Mouse (Mus musculus): ENCODE results near the gene Castor1. TPM values are rescaled to one million over a fixed set of nuclear protein-coding genes. Genes with fewer than 3 reads are reported as not detected.
A peak's percentile ranks its signal among the peaks of the same experiment; 100 is the strongest.
"Not testable (repeated sequence)": the region's sequence is repeated elsewhere in the genome, so short reads cannot be mapped to it uniquely, and the experiment has no call there.

The Castor1 gene
- polyA plus RNA-seq (2012; ENCODE audit: insufficient read depth, insufficient read length, low replicate concordance, missing spikeins), result not detected in 2 replicates

DNA sequence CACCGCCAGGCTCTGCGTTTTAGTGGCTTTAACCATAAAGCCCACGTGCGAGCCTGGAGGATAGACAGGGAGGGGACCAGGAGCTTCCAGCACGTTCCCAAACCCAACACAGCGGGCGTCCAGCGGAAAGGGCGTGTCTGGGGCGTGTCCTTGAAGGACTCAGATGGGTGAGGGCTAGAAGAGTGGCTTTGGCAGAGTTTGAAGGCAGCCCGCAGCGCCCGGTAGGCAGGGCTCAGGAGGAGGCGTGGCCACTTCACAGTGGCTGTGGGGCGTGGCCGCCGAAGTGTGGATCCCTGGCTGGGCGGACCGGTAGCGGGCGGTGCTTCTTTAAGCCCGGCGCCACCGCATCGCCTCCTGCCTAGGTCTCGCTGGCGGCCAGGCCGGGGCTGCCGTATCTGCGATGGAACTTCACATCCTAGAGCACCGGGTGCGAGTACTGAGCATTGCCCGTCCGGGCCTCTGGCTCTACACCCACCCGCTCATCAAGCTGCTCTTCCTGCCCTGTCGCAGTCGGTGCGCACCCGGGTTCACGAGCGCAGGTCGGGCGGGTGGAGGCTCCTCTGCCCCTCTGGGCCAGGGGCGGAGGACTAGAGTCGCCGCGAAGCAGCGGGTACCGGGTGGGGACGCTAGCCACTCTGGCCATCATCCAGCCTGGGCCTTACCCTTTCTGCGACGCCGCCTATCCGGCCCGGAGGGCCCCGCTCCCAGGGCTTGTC, at the start of gene Castor1:
Castor1 (plus strand) TSS at position 312 of the 716 bp plus-strand sequence.
- Histone ChIP-seq H3K4me1 (ENCODE audit: control insufficient read depth, insufficient read depth, low read length) (peaks cover 13% of the 10 kb centered on the region), H3K4me3 (ENCODE audit: insufficient read depth, low read depth, low read length) (peak within 1 kb of the TSS; percentile 35), H3K27ac (ENCODE audit: insufficient read depth, low read depth, low read length) (peak within 1 kb of the TSS; percentile 2; the same call in 1 of the 2 replicates)
- TF ChIP-seq POLR2A (IDR thresholded peaks at IDR 0.05; ENCODE audit: insufficient read depth, low read depth, low read length) (no peak), CTCF (IDR thresholded peaks at IDR 0.05; ENCODE audit: insufficient read depth, low read depth, low read length) (no peak; the same call in 1 of the 2 replicates)
- WGBS, result 5% methylated on average over 56 of the region's 56 CpGs

DNA sequence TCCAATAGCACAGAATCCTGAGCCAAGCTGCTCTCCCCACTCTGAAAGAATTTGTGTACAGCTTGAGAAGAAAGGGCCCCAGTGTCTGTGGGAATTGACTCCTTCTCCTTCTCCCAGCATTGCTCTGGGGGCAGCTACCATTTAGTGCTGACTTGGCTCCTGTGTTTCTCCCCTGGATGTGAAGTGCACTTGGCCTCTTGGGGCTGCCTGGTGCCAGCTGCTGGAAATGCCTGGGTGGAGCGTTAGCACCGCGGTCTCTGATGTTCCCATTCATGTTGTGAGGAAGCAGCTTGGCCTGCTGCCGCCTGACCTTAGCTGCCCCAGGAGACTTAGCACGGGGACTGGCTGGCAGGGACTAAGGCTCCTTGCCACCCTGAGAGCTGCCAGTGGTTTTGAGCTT, 43.4 kb upstream of the Castor1 start:
- TF ChIP-seq CTCF (IDR thresholded peaks at IDR 0.05; ENCODE audit: insufficient read depth, low read depth, low read length) (no peak), POLR2A (IDR thresholded peaks at IDR 0.05; ENCODE audit: insufficient read depth, low read depth, low read length) (no peak)
- peak overlapping the region; percentile 30; the same call in 1 of the 2 replicates for H3K27ac ChIP-seq (ENCODE audit: insufficient read depth, low read depth, low read length)
- 30% methylated on average over 5 of the region's 5 CpGs for WGBS
- H3K4me1 ChIP-seq (ENCODE audit: control insufficient read depth, insufficient read depth, low read length), result no peaks in the 10 kb centered on the region; the same call in 1 of the 2 replicates
- H3K4me3 ChIP-seq (ENCODE audit: insufficient read depth, low read depth, low read length), result no peak overlapping the region

DNA sequence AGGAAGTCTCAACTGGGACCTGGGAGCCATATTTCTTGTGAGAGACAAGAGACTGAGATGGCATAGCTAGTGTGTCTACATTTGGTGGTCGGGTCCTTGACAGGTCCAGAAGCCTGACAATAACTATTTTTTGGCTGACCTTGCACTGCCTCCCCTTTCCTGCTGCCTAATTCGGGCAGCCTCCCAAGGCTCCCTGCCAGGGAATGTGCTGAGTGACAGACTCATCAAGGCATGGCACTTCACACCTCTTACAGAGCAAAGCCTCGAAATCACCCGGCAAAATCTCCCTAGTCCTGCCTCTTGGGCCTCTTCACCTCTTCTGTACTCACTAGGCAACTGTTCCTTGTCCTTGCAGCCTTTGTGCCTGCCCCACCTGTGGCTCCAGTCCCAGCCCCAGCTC, 40.3 kb upstream of the Castor1 start:
- Histone ChIP-seq H3K4me3 (ENCODE audit: insufficient read depth, low read depth, low read length) (no peak overlapping the region), H3K27ac (ENCODE audit: insufficient read depth, low read depth, low read length) (no peak overlapping the region), H3K4me1 (ENCODE audit: control insufficient read depth, insufficient read depth, low read length) (no peaks in the 10 kb centered on the region; the same call in 1 of the 2 replicates)
- 31% methylated on average over 4 of the region's 4 CpGs for WGBS
- TF ChIP-seq POLR2A (IDR thresholded peaks at IDR 0.05; ENCODE audit: insufficient read depth, low read depth, low read length) (no peak), CTCF (IDR thresholded peaks at IDR 0.05; ENCODE audit: insufficient read depth, low read depth, low read length) (no peak)

DNA sequence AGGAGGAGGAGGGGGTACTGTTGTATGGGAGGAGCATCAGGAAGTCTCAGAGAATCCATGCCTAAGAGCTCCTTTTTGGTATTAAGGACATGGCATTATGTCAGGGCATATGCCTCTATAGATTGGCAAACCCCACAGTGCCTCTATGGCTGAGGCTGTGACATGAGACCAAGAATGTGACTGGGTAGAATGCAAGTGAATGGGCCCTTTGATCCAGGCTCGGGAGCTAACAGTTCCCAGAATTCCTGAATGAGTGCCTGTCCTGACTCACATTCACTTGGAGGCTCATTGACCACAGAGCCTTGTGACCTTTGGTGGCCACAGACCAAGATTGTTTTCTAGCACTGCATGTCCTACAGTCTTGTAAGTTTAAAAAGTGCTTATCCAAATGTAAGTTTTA, 36.0 kb upstream of the Castor1 start:
- 13% methylated on average over 1 of the region's 1 CpGs for WGBS
- TF ChIP-seq CTCF (IDR thresholded peaks at IDR 0.05; ENCODE audit: insufficient read depth, low read depth, low read length) (no peak), POLR2A (IDR thresholded peaks at IDR 0.05; ENCODE audit: insufficient read depth, low read depth, low read length) (no peak)
- H3K27ac ChIP-seq (ENCODE audit: insufficient read depth, low read depth, low read length), result no peak overlapping the region
- no peak overlapping the region for H3K4me3 ChIP-seq (ENCODE audit: insufficient read depth, low read depth, low read length)
- peaks cover 4% of the 10 kb centered on the region; the same call in 1 of the 2 replicates for H3K4me1 ChIP-seq (ENCODE audit: control insufficient read depth, insufficient read depth, low read length)

DNA sequence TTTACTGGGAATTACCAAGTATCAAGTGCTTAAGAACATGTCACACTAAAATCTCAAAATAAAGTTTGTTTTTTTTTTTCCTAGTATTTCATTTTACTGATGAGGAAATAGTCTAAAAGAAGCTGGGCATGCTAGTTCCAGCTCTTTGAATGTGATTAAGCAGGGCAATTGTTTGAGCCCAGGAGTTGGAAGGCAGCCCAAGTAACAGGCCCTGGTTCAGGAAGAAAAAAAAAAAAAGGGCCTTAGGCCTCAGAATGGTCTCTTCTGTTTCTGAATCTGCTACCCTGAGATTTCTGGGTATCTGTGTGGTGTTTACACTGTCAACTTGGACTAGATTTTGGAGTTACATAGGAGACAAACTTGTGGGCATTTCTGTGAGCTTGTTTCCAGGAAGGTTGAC, 34.5 kb upstream of the Castor1 start:
- Histone ChIP-seq H3K4me3 (ENCODE audit: insufficient read depth, low read depth, low read length) (no peak overlapping the region), H3K27ac (ENCODE audit: insufficient read depth, low read depth, low read length) (peak overlapping the region; percentile 53; the same call in 1 of the 2 replicates), H3K4me1 (ENCODE audit: control insufficient read depth, insufficient read depth, low read length) (peaks cover 15% of the 10 kb centered on the region)
- TF ChIP-seq POLR2A (IDR thresholded peaks at IDR 0.05; ENCODE audit: insufficient read depth, low read depth, low read length), result no peak
- no peak for TF ChIP-seq CTCF (IDR thresholded peaks at IDR 0.05; ENCODE audit: insufficient read depth, low read depth, low read length)

DNA sequence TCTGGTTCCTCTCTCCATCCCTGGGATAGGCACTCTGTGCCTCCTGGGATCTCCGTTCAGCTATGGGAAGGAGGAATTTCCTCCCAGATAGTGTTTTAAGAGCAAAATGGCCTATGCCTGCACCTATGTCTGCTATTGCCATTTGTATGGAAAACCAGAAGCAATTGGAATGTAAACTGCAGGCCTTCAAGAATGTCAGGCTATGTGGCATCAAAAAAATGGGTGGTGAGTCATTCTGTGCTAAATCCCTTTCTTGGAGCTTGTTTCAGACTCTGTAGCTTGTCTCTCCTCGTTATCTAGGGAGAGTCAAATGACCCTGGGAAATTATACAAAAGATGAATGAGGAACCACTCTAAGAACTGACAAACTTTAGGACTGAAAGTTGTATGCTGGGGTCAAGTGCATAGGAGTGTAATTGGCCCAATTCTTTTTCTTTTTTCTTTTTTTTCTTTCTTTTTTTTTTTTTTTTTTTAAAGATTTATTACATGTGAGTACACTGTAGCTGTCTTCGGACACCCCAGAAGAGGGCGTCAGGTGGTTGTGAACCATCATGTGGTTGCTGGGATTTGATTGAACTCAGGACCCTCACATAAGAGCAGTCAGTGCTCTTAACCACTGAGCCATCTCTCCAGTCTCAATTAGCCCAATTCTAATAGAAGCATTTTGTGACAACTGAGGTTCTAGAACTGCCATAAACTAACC, 33.6 kb upstream of the Castor1 start:
- Histone ChIP-seq H3K27ac (ENCODE audit: insufficient read depth, low read depth, low read length) (peak overlapping the region; percentile 35), H3K4me3 (ENCODE audit: insufficient read depth, low read depth, low read length) (no peak overlapping the region), H3K4me1 (ENCODE audit: control insufficient read depth, insufficient read depth, low read length) (peaks cover 15% of the 10 kb centered on the region)
- TF ChIP-seq CTCF (IDR thresholded peaks at IDR 0.05; ENCODE audit: insufficient read depth, low read depth, low read length) (no peak), POLR2A (IDR thresholded peaks at IDR 0.05; ENCODE audit: insufficient read depth, low read depth, low read length) (no peak)
- 54% methylated on average over 4 of the region's 4 CpGs for WGBS

DNA sequence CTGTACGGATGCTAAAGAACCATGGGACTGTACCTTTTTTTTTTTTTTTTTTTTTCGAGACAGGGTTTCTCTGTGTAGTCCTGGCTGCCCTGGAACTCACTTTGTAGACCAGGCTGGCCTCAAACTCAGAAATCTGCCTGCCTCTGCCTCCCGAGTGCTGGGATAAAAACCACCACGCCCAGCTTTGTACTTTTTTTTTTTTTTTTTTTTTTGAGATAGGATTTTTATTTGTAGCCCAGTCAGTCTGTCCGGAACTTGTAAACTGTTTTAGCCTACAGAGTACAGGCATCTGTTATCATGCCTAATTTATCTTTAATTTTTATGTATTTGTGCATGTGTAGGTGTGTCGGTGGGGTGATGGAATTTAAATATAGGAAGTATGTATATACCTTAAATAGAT, 32.5 kb upstream of the Castor1 start:
- not testable (repeated sequence) for H3K27ac ChIP-seq (ENCODE audit: insufficient read depth, low read depth, low read length); H3K4me3 ChIP-seq (ENCODE audit: insufficient read depth, low read depth, low read length)
- WGBS, result 90% methylated on average over 6 of the region's 6 CpGs
- peaks cover 21% of the 10 kb centered on the region for H3K4me1 ChIP-seq (ENCODE audit: control insufficient read depth, insufficient read depth, low read length)

DNA sequence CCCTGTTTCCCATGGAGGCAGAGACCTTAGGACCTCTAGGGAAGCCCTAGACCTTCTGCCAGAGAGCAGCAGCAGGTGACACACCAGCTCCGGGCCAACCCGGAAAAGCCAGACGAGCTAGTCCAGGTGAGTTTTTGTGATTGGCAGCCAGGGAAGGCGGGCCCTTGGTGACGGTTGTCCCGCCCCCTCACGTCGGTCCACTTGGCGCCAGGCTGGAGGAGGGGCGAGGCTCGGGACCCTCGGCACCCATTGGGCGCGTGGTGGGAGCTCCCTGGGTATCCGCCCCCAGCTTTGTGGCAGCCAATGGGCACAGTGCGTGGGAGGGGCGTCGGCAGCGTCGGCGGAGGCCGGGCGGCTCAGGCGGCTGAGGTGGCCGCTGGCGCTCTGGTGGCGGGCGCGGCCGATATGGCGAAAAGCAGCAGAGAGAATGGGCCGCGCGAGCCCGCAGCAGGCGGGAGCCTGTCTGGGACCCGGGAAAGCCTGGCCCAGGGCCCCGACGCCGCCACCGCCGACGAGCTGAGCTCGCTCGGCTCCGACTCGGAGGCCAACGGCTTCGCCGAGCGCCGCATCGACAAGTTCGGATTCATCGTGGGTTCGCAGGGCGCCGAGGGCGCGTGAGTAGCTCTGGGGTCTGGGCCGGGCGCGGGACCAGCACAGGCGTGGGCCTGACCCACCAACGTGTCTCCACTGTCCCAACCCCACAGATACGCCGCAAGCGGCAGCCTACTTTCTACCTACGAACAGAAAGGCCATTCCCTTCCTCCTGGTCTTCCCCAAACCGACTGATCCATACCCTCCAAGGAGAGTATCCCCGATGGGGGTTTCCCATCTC, 31.3 kb upstream of the Castor1 start, which contains the start of gene Tbc1d10a:
Tbc1d10a (plus strand) TSS at position 304 of the 832 bp plus-strand sequence.
- under 1% methylated on average over 71 of the region's 71 CpGs for WGBS
- Histone ChIP-seq H3K27ac (ENCODE audit: insufficient read depth, low read depth, low read length) (peak within 1 kb of the TSS; percentile 47), H3K4me3 (ENCODE audit: insufficient read depth, low read depth, low read length) (peak within 1 kb of the TSS; percentile 82), H3K4me1 (ENCODE audit: control insufficient read depth, insufficient read depth, low read length) (peaks cover 28% of the 10 kb centered on the region)
- TF ChIP-seq CTCF (IDR thresholded peaks at IDR 0.05; ENCODE audit: insufficient read depth, low read depth, low read length) (no peak), POLR2A (IDR thresholded peaks at IDR 0.05; ENCODE audit: insufficient read depth, low read depth, low read length) (peak; percentile 89)
